Mouse (Mus musculus) liver, postnatal 0 days (tissue): ENCODE measurements around the gene Marf1. TPM values are rescaled to one million over a fixed set of nuclear protein-coding genes. Genes with fewer than 3 reads are reported as not detected.

ENCODE experiments used
- ATAC-seq: fragments of 200-750 bp; cut with Nextera tagmentation; 2 replicates; pipeline ENCODE4 v1.8.0; 2017; ENCODE audit warnings: mild to moderate bottlenecking, moderate library complexity
- DNase-seq: peaks from one replicate; pipeline ENCODE4 v3.0.0-alpha.2; 2016
- H3K27ac ChIP-seq: fragments of 300-500 bp; sonication (generic); 2 replicates; pipeline ENCODE4 v1.5.1; 2014; ENCODE audit warnings: antibody characterized with exemption, moderate library complexity, mild to moderate bottlenecking, low read depth
- H3K27me3 ChIP-seq: fragments of 300-500 bp; sonication (generic); 2 replicates; pipeline ENCODE4 v1.6.1; 2014; ENCODE audit warnings: low read length, control low read depth, mixed read lengths; ENCODE audit not compliant: insufficient read depth
- H3K36me3 ChIP-seq: fragments of 300-500 bp; sonication (generic); replicated peaks from 2 replicates; pipeline ENCODE4 v1.6.1; 2014; ENCODE audit warnings: mild to moderate bottlenecking, control low read depth, low read length, moderate library complexity, mixed read lengths; ENCODE audit not compliant: insufficient read depth
- H3K4me1 ChIP-seq: fragments of 300-500 bp; sonication (generic); 2 replicates; pipeline ENCODE4 v1.6.1; 2014; ENCODE audit warnings: antibody characterized with exemption, mild to moderate bottlenecking, control low read depth; ENCODE audit not compliant: insufficient read depth
- H3K4me2 ChIP-seq: fragments of 300-500 bp; sonication (generic); 2 replicates; pipeline ENCODE4 v1.6.1; 2014; ENCODE audit warnings: low read depth, mild to moderate bottlenecking, low read length, moderate library complexity, mixed read lengths
- H3K4me3 ChIP-seq: fragments of 300-500 bp; sonication (generic); 2 replicates; pipeline ENCODE4 v1.5.1; 2014; ENCODE audit warnings: low read depth, low read length
- H3K9ac ChIP-seq: fragments of 300-500 bp; sonication (generic); replicated peaks from 2 replicates; pipeline ENCODE4 v1.6.1; 2014; ENCODE audit warnings: mild to moderate bottlenecking, moderate library complexity
- H3K9me3 ChIP-seq: fragments of 300-500 bp; sonication (generic); 2 replicates; pipeline ENCODE4 v1.6.1; 2016; ENCODE audit warnings: mild to moderate bottlenecking, control low read depth, low read length, mixed read lengths
- CTCF ChIP-seq: sonication (generic); IDR thresholded peaks from 2 replicates; pipeline ENCODE4 v1.5.1; 2016; ENCODE audit warnings: antibody characterized with exemption, low read depth
- EP300 ChIP-seq: IDR thresholded peaks from 2 replicates; pipeline ENCODE4 v1.6.1; 2016; ENCODE audit warnings: antibody characterized with exemption, low read depth, mild to moderate bottlenecking
- WGBS: fragments of 180-500 bp; shearing (Covaris S2); extraction: QIAGEN DNeasy Blood & Tissue Kit; methylation state at CpG from one replicate; pipeline ENCODE4 v1.1.7; 2014; ENCODE audit not compliant: insufficient replicate concordance; 5-methylcytosine and 5-hydroxymethylcytosine counted together
- polyA plus RNA-seq: library from polyadenylated mRNA; unstranded; fragments of >200 nt; fragmentation: Nextera tagmentation; extraction: Ambion mirVana; gene quantifications from 2 replicates; pipeline ENCODE4 v1.2.1, GENCODE M21; 2015

Gene Marf1
- polyA plus RNA-seq, 1 experiment from 2014 or later: 6.1 TPM

DNA sequence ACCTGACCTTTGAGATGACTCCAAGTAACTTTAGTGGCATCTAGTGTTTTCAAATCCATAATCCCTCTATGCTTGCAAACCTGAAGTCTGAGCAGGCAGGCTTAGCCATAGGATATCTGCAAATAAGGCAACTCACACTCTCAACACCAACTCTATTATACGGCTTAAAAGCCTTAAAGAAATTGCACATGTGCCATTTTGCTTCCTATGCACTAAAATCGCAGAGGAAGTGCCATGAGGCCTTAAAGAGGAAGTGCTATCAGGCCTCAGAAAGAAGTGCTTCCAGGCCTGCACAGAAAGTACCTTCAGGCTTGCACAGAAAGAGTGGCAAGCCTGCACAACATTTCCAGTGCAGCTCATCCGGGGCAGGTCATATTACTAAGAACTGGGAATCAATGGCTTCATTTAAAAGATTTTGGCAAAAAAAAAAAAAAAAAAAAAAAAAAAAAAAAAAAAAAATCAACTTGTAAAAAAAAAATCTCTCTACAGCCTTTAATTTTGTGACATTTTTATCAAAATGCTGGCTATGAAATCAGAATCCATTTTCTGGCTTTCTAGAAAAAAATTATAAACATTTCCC is 53.4 kb downstream of the Marf1 start:
- ATAC-seq (no peak), DNase-seq (no peak)
- no peaks in the 10 kb centered on the region for H3K27me3 ChIP-seq
- WGBS: 37% methylated on average over 3 of the region's 3 CpGs
- no peak overlapping the region for H3K27ac ChIP-seq
- H3K4me1 ChIP-seq: no peaks in the 10 kb centered on the region
- no peak for TF ChIP-seq EP300
- TF ChIP-seq CTCF: no peak
- H3K36me3 ChIP-seq: peaks cover 52% of the 10 kb centered on the region
- no peak overlapping the region for H3K4me3 ChIP-seq
- H3K9me3 ChIP-seq: no peaks in the 10 kb centered on the region
- H3K9ac ChIP-seq: no peak overlapping the region
- H3K4me2 ChIP-seq: no peak overlapping the region

DNA sequence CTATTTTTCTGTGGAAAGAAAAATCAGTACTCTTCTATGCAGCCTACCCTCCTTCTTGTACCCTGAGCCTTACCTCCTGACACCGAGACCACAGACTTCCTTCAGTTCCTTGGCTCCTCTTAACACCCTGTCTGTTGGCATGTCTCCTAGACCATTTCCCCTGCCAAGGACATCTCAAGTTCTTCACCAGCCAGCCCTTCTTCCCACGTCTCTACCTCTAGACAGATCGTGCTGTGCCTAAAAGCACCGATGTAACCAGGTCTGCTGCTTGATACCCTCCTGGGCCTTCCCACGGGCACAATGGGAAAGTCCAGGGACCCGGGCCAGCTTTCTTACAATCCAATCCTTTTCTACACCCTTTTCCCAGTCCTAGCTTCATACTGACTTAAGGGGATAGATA is 57.3 kb downstream of the Marf1 start:
- WGBS: 78% methylated on average over 6 of the region's 6 CpGs
- ATAC-seq: no peak

DNA sequence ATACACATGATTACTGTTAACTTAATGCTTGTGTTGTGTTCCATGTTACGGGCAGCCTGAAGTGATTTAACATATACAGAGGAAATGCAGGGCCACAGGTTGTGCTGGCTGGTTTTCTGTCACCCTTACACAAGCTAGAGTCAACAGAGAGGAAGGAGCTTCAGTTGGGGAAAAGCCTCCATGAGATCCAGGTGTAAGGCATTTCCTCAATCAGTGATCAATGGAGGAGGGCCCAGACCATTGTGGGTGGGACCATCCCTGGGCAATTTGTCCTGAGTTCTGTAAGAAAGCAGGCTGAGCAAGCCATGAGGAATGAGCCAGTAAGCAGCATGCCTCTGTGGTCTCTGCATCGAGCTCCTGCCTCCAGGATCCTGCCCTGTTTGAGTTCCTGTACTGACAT is 71.4 kb downstream of the Marf1 start:
- Histone ChIP-seq H3K27ac (no peak overlapping the region), H3K36me3 (no peaks in the 10 kb centered on the region), H3K9ac (no peak overlapping the region), H3K9me3 (no peaks in the 10 kb centered on the region), H3K4me1 (no peaks in the 10 kb centered on the region), H3K27me3 (no peaks in the 10 kb centered on the region), H3K4me2 (no peak overlapping the region), H3K4me3 (no peak overlapping the region)
- DNase-seq (no peak), ATAC-seq (no peak)
- TF ChIP-seq CTCF (no peak), EP300 (no peak)
- WGBS: 64% methylated on average over 2 of the region's 2 CpGs

More for the DNA sequence above, 57.3 kb downstream of the Marf1 start:
- H3K36me3 ChIP-seq: peaks cover 20% of the 10 kb centered on the region
- no peaks in the 10 kb centered on the region for H3K9me3 ChIP-seq
- H3K27me3 ChIP-seq: no peaks in the 10 kb centered on the region
- H3K9ac ChIP-seq: no peak overlapping the region
- no peaks in the 10 kb centered on the region for H3K4me1 ChIP-seq
- no peak overlapping the region for H3K4me2 ChIP-seq
- no peak overlapping the region for H3K27ac ChIP-seq
- TF ChIP-seq EP300: no peak
- TF ChIP-seq CTCF: no peak
- DNase-seq: no peak
- H3K4me3 ChIP-seq: no peak overlapping the region

DNA sequence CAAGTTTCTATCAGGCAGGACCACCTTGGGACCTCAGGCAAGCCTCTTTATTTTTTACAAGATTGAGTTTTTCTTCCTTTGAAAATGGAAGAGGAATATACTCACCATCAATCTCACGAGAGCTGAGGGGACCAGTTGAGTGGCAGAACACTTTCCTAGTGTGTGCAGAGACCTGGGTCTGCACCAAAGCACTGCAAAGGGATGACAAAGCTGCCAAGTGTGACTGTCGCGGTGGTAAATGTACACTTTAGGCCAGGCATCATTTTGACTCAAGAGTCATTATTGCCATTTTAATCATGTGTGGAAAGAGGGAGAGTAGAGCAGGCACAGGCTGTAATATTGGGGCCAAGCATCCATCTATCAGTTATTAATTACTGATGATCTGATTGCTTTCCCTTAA is 73.9 kb downstream of the Marf1 start:
- no peak overlapping the region for H3K4me2 ChIP-seq
- TF ChIP-seq CTCF (no peak), EP300 (no peak)
- WGBS: 72% methylated on average over 3 of the region's 3 CpGs
- no peak overlapping the region for H3K27ac ChIP-seq
- DNase-seq (no peak), ATAC-seq (no peak)
- H3K27me3 ChIP-seq: no peaks in the 10 kb centered on the region
- H3K36me3 ChIP-seq: no peaks in the 10 kb centered on the region
- no peak overlapping the region for H3K4me3 ChIP-seq
- no peak overlapping the region for H3K9ac ChIP-seq
- H3K9me3 ChIP-seq: no peaks in the 10 kb centered on the region
- H3K4me1 ChIP-seq: no peaks in the 10 kb centered on the region

DNA sequence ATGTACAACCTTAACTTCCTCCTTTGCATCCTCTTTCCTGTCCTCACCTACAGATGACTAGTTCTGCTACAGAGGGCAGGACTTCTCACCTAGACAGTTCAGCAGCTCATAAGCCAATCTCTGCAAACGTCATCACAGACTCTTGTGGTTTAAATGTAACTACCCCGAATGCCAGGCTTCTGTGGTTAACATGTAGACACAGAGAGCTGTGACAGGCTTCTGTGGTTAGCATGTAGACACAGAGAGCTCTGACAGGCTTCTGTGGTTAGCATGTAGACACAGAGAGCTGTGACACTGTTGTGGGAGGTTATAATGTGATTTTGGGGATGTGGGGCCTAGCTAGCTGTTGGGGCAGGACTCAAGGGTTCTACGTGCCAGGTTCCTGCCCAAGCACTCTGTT is 74.9 kb downstream of the Marf1 start:
- Histone ChIP-seq H3K4me2 (no peak overlapping the region), H3K36me3 (no peaks in the 10 kb centered on the region), H3K4me3 (no peak overlapping the region), H3K4me1 (no peaks in the 10 kb centered on the region), H3K27me3 (no peaks in the 10 kb centered on the region), H3K27ac (no peak overlapping the region), H3K9ac (no peak overlapping the region), H3K9me3 (no peaks in the 10 kb centered on the region)
- peak; percentile 7; the same call in 1 of the 2 replicates for ATAC-seq
- DNase-seq: no peak
- no peak for TF ChIP-seq CTCF
- no peak for TF ChIP-seq EP300
- 32% methylated on average over 3 of the region's 3 CpGs for WGBS

DNA sequence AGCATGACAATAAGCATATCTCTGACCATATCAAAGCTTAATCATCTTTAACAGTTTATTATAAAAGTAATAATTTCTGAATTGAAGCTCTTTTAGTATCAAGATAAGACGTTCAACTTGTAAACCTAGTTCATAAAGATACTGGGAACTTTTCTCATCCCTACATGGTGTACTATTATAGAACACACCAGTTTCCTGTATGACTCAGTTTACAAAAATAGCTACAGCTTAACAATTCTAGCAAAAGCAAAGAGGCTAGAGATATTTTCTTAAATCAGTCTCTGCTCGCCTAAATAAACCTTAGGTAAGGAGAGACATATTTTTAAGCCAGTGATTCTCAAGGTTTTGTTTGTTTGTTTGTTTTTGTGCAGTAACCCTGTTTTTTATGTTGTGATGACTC is 80.2 kb downstream of the Marf1 start:
- Histone ChIP-seq H3K4me2 (no peak overlapping the region), H3K9ac (no peak overlapping the region), H3K36me3 (no peaks in the 10 kb centered on the region), H3K27ac (no peak overlapping the region), H3K4me3 (no peak overlapping the region), H3K27me3 (no peaks in the 10 kb centered on the region), H3K9me3 (no peaks in the 10 kb centered on the region), H3K4me1 (no peaks in the 10 kb centered on the region)
- ATAC-seq (no peak), DNase-seq (no peak)
- WGBS: 62% methylated on average over 2 of the region's 2 CpGs
- TF ChIP-seq EP300: no peak
- no peak for TF ChIP-seq CTCF
